Comparison of ENCODE assay signal across 25 mouse cellular contexts in the genomic region with DNA sequence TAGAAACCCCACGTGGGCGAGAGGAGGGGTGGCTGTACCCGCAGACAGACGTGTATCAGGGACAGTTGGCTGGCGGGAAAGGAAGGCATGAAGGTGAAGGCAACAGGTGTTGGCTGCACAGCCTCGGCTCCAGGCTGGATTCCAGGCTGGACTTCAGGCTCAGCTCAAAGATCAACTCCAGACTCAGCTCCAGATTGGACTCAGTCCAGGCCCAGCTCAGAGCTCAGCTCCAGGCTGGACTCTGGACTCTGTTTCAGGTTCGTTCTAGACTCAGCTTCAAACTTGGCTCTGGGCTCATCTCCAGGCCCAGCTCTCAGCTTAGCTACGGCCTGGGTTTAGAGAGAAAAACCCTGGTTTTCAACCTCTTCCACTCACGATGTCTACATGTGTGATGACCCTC.
DNase-seq lines count a peak whose midpoint lies in the region; ATAC-seq and TF ChIP-seq lines count a peak whose summit lies in the region.
"Had no signal": no experiment of that assay in that cellular context is flagged by ENCODE, and none has a peak within 500 bp of the region (broad histone marks: within the 10 kb centered on the region; RNA-seq: fewer than 3 reads in every experiment).

No protein-coding gene starts in this region.

- peak; percentile 88 to 89 for DNase-seq in kidney, adult 8-10 months
- no peak for DNase-seq in kidney, postnatal 0 days (ENCODE audit: low spot score)
- peak; percentile 81 for DNase-seq in large intestine, adult 2 months (ENCODE audit: low read depth, low spot score)
- no peak for DNase-seq in limb, embryonic 10.5 days (ENCODE audit: low spot score)
- DNase-seq in ovary, adult 18-20 months (ENCODE audit: low spot score): no peak
- DNase-seq: adrenal gland, postnatal 25 days; cerebellum, adult 11-12 months; cerebellum, adult 9-11 months; embryo, embryonic 11 days; gastrocnemius, postnatal 25 days; heart, adult 11 months; heart, postnatal 4 days; lung, postnatal 36 days; right cerebral cortex, postnatal 4 days had no signal

- 85% methylated on average over 9 of the region's 9 CpGs for WGBS in kidney, embryonic 16.5 days
- 84% methylated on average over 9 of the region's 9 CpGs for WGBS in intestine, embryonic 16.5 days
- 86% methylated on average over 9 of the region's 9 CpGs for WGBS in kidney, postnatal 0 days
- WGBS in large intestine, adult 2 months: 40% methylated on average over 9 of the region's 9 CpGs
- 94% methylated on average over 9 of the region's 9 CpGs for WGBS in limb, embryonic 10.5 days

- no peak overlapping the region for H3K9ac ChIP-seq in kidney, embryonic 16.5 days (replicated peaks; ENCODE audit: low read length)
- no peak overlapping the region for H3K9ac ChIP-seq in intestine, embryonic 16.5 days (ENCODE audit: low read depth, low read length)
- H3K9ac ChIP-seq in kidney, postnatal 0 days (ENCODE audit: low read depth, low read length): no peak overlapping the region
- H3K9ac ChIP-seq: embryonic facial prominence, embryonic 12.5 days; forebrain, embryonic 15.5 days; heart, embryonic 15.5 days; hindbrain, embryonic 13.5 days; limb, embryonic 13.5 days had no signal

- H3K27ac ChIP-seq in kidney, embryonic 16.5 days (ENCODE audit: low read length): no peak overlapping the region
- no peak overlapping the region for H3K27ac ChIP-seq in intestine, embryonic 16.5 days (ENCODE audit: low read length)
- no peak overlapping the region for H3K27ac ChIP-seq in kidney, postnatal 0 days
- H3K27ac ChIP-seq in limb, embryonic 10.5 days: no peak overlapping the region
- H3K27ac ChIP-seq: embryonic facial prominence, embryonic 12.5 days; forebrain, embryonic 15.5 days; heart, embryonic 10.5 days; heart, embryonic 15.5 days; hindbrain, embryonic 13.5 days; limb, embryonic 13.5 days had no signal

- ATAC-seq in kidney, embryonic 16.5 days (ENCODE audit: low FRiP score, low TSS enrichment): no peak
- ATAC-seq in intestine, embryonic 16.5 days: peak; percentile 77
- peak; percentile 76 for ATAC-seq in kidney, postnatal 0 days (replicated peaks; ENCODE audit: low FRiP score, low read depth)
- ATAC-seq: CD4-positive, CD25-positive, alpha-beta regulatory T cell, adult 4 months; forebrain, embryonic 15.5 days; midbrain, embryonic 16.5 days had no signal

- TF ChIP-seq CTCF in kidney, postnatal 0 days (IDR thresholded peaks at IDR 0.05; ENCODE audit: low read depth): no peak

- H3K4me2 ChIP-seq in kidney, embryonic 16.5 days (replicated peaks; ENCODE audit: low read depth, low read length): no peak overlapping the region
- no peak overlapping the region for H3K4me2 ChIP-seq in intestine, embryonic 16.5 days (ENCODE audit: low read depth, low read length)
- H3K4me2 ChIP-seq in kidney, postnatal 0 days (ENCODE audit: low read length): no peak overlapping the region
- H3K4me2 ChIP-seq: embryonic facial prominence, embryonic 12.5 days; forebrain, embryonic 15.5 days; heart, embryonic 15.5 days; hindbrain, embryonic 13.5 days; limb, embryonic 13.5 days; midbrain, embryonic 11.5 days had no signal

- no peak overlapping the region for H3K4me3 ChIP-seq in kidney, embryonic 16.5 days (ENCODE audit: low read length)
- no peak overlapping the region for H3K4me3 ChIP-seq in intestine, embryonic 16.5 days (ENCODE audit: low read length)
- no peak overlapping the region for H3K4me3 ChIP-seq in kidney, postnatal 0 days (replicated peaks; ENCODE audit: low read depth, low read length)
- H3K4me3 ChIP-seq in limb, embryonic 10.5 days: no peak overlapping the region
- H3K4me3 ChIP-seq: embryonic facial prominence, embryonic 12.5 days; forebrain, embryonic 15.5 days; heart, embryonic 10.5 days; heart, embryonic 15.5 days; hindbrain, embryonic 13.5 days; limb, embryonic 13.5 days had no signal

- H3K27me3 ChIP-seq in kidney, embryonic 16.5 days (ENCODE audit: insufficient read depth, low read length): peaks cover 13% of the 10 kb centered on the region
- H3K27me3 ChIP-seq in intestine, embryonic 16.5 days (replicated peaks; ENCODE audit: control insufficient read depth, insufficient read depth, low read length): no peaks in the 10 kb centered on the region
- H3K27me3 ChIP-seq in kidney, postnatal 0 days (ENCODE audit: insufficient read depth, low read length): no peaks in the 10 kb centered on the region
- H3K27me3 ChIP-seq in limb, embryonic 10.5 days (ENCODE audit: low read depth, poor library complexity, severe bottlenecking): peaks cover 20% of the 10 kb centered on the region; the same call in 1 of the 2 replicates
- H3K27me3 ChIP-seq: embryonic facial prominence, embryonic 12.5 days; forebrain, embryonic 15.5 days; limb, embryonic 13.5 days had no signal

- no peaks in the 10 kb centered on the region for H3K4me1 ChIP-seq in kidney, embryonic 16.5 days (ENCODE audit: insufficient read depth, low read length)
- H3K4me1 ChIP-seq in intestine, embryonic 16.5 days (ENCODE audit: control insufficient read depth, insufficient read depth, low read length): no peaks in the 10 kb centered on the region
- H3K4me1 ChIP-seq in kidney, postnatal 0 days (replicated peaks; ENCODE audit: insufficient read depth, low read length): no peaks in the 10 kb centered on the region
- H3K4me1 ChIP-seq in limb, embryonic 10.5 days: peaks cover 4% of the 10 kb centered on the region; the same call in 1 of the 2 replicates
- H3K4me1 ChIP-seq: embryonic facial prominence, embryonic 12.5 days; forebrain, embryonic 15.5 days; heart, embryonic 15.5 days; limb, embryonic 13.5 days had no signal

- no peaks in the 10 kb centered on the region for H3K36me3 ChIP-seq in kidney, embryonic 16.5 days (ENCODE audit: insufficient read depth, low read length)
- H3K36me3 ChIP-seq in intestine, embryonic 16.5 days (ENCODE audit: control insufficient read depth, insufficient read depth, low read length): no peaks in the 10 kb centered on the region
- H3K36me3 ChIP-seq in kidney, postnatal 0 days (ENCODE audit: insufficient read depth, low read length): no peaks in the 10 kb centered on the region
- H3K36me3 ChIP-seq in limb, embryonic 10.5 days: no peaks in the 10 kb centered on the region
- H3K36me3 ChIP-seq: embryonic facial prominence, embryonic 12.5 days; forebrain, embryonic 15.5 days; heart, embryonic 10.5 days; heart, embryonic 15.5 days; hindbrain, embryonic 13.5 days; limb, embryonic 13.5 days had no signal

- no peaks in the 10 kb centered on the region for H3K9me3 ChIP-seq in kidney, embryonic 16.5 days (ENCODE audit: low read length)
- H3K9me3 ChIP-seq in intestine, embryonic 16.5 days (ENCODE audit: control insufficient read depth, low read length): no peaks in the 10 kb centered on the region
- no peaks in the 10 kb centered on the region for H3K9me3 ChIP-seq in kidney, postnatal 0 days (replicated peaks; ENCODE audit: low read length)
- no peaks in the 10 kb centered on the region for H3K9me3 ChIP-seq in limb, embryonic 10.5 days (replicated peaks)
- H3K9me3 ChIP-seq: embryonic facial prominence, embryonic 12.5 days; forebrain, embryonic 15.5 days; heart, embryonic 10.5 days; heart, embryonic 15.5 days; limb, embryonic 13.5 days had no signal

Comparison
In these comparisons a context has a peak if more than half of its experiments do, and no peak if none do; other contexts are left out.
1. DNase-seq: peak in kidney, adult 8-10 months (2 of 2) and large intestine, adult 2 months (single experiment); none in kidney, postnatal 0 days (single experiment), limb, embryonic 10.5 days (single experiment) and ovary, adult 18-20 months (single experiment).